Mouse (Mus musculus) spleen, postnatal 4 days (tissue): ENCODE data around the gene Tanc1.

Source experiments
- DNase-seq, 2 experiments: peaks; one replicate each; pipeline ENCODE4 v3.0.0; 2022; ENCODE audit warnings: low spot score in 2 of 2

Gene Tanc1

GRCm38 (mm10) chr2:59717746-59718294 is 106.0 kb downstream of the Tanc1 start:
- no peak for DNase-seq

DNA sequence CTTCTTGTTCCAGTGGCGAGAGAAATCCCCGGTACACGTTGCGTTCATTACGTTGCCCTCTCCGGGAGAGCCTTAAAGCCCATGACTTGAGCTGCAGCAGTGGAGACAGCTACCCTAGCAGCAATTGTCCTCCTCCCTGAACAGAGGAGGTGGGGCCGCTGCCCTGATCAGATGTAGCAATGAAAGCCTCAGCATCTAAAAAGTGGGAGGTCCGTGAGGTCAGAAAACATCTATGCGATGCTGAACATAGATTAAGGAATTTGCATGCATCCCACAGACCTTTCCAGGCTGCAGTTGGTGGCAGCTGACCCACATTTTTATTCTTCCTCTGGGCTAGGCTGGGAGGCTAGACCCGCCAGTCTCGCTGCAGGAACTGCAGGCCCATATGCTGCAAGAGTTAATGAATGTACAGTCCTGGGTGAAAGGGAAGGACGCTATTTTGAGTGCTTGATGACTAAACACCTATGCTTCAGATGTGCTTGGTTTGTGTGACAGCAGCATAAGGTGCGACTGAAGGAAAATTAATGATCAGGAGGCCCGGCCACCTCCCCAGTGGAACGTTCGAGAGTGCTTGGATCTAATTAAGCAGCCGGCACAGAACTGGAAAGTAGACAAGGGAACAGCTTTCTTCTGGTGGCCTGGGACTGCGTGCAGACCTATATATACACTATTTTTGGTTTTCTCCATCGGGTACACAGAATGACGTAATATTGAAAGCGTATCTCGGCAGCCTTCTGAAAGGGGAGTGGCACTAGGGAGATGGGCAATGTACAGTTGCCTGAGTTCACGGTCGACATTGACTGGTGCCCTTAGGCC is 107.0 kb downstream of the Tanc1 start:
- DNase-seq: no peak

- DNase-seq: no peak
Observed at GRCm38 (mm10) chr2:59719831-59720230, 108.0 kb downstream of the Tanc1 start.

DNA sequence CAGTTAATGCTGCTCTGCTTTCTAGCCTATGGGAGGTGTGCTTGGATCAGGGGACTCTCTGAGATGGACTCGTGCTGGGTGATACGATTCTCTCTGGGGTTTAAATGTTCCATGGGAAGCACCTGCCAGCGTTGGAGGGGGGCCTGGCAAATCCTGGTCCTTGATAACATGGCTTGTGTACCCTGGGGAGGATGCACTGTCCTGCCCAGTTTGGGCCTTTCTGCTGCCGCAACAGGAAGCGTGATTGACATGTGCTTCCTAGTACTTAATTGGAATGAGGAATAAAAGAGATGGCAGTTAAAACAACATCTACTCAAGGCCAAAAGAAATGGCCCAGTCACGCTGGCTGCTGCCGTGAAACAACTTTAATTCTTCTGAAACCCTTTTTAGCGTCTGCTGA is 109.3 kb downstream of the Tanc1 start:
- DNase-seq: no peak

GRCm38 (mm10) chr2:59721758-59722157 is 109.9 kb downstream of the Tanc1 start:
- DNase-seq: no peak

GRCm38 (mm10) chr2:59723311-59723710 is 111.5 kb downstream of the Tanc1 start:
- no peak for DNase-seq

DNA sequence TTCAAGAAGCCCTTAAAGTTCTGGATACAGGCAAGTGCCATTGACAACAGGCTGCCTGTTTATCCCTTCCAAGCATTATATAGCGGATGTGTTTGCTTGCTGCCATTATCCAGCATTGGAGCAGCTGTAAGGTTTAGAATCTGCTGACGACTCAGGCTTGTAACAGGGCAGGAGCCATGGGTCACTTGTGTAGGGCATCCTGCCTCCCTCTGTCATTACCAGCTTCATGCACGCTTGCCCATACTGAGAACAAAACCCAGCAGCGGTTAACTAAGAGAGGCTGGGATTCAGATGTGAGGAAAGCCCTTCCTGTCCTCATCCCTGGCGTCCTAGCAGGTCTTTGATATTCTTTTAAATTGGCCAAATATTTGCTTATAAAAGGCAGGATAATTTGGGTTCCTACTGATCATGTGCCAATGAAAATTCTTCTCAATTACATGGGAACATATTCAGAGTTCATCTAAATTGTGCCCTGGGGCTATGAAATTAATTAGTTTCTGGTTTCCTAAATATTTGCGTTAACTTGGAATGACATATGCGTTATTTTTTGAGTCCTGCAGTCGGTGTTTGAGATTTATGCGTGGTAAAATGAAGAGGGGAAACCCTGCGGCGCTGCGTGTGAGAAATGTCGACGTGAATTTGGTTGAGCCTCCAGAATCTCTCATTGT is 113.8 kb downstream of the Tanc1 start:
- no peak for DNase-seq

DNA sequence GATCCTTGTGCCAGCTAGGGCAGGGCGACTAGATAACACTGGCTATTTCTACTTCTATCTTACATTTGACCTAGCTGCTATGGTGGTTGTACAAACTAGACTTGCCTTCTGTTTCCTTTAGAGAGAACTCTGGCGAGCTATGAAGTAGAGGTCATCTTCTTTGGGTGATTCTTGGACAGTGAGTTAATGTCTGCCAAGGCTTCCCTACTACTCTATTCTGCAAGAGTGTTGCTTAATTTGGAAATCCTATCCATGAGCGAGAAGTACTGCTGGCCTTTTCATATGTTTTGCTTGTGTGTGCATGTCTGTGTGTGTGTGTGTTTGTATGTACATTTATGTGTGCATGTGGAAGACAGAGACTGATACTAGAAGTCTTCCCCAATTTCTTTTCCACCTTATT is 120.0 kb downstream of the Tanc1 start:
- DNase-seq: no peak

GRCm38 (mm10) chr2:59733410-59733809 is 121.6 kb downstream of the Tanc1 start:
- DNase-seq: no peak

DNA sequence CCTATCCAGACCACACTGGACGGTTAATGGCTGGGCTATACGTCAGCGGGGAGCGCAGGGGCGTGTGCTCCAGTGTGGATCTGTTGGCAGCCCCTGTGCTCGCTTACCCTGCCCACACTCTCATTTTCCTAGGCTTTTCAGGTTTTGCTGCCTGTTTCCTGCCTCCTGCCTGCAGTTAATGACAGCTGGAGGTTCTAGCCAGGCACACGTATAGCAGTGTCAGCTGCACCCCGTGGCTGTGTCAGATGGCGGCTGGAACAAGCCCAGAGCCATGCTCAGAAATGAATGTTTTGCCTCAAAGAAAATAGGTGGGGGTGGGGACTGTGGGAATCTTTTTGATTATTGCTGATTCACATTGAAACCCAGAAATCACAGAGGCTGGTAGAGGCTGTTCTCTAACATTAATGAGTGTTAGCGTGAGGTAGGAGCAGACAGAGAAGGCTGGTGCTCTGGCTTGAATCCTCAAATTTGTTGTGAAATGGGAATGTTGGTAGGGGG is 124.6 kb downstream of the Tanc1 start:
- DNase-seq: no peak

DNA sequence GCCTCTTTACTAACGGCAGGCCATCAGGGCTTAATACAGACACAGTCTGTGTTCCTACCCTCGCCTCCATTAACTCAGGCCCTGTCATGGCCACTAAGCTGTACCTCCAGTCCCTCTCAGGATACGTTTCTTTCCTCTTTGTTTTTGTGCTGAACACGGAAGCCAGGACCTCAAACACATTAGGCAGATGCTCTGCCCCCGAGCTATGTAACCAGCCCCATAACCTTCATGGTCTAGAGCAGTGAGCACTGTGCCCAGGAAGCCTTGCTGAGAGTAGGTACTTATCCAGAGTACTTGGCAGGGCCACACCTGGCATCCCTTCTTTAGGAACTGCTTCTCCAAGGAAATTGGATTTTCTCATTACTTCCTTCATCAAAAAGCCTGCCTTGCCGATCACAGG is 125.5 kb downstream of the Tanc1 start:
- no peak for DNase-seq

DNA sequence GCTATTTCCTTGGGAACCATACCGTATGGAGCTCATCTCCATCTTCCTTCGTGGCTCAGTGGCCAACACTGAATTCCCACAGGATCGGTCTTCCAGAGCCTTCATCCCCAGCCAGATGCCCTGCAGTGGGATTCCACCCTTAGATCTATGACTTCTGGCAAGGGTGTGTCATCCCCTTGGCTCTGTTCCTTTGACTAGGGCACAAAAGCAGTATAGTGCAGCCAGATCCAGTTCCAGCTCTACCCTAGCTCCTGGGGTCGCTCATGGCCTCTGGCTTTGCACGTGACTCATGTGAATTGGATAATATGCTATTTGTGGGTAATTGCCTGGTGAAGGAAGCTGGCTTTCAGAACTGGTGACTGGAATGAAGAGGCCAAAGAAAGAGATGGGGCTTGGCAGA is 126.5 kb downstream of the Tanc1 start:
- DNase-seq: no peak

GRCm38 (mm10) chr2:59739036-59739435 is 127.2 kb downstream of the Tanc1 start:
- no peak for DNase-seq

DNA sequence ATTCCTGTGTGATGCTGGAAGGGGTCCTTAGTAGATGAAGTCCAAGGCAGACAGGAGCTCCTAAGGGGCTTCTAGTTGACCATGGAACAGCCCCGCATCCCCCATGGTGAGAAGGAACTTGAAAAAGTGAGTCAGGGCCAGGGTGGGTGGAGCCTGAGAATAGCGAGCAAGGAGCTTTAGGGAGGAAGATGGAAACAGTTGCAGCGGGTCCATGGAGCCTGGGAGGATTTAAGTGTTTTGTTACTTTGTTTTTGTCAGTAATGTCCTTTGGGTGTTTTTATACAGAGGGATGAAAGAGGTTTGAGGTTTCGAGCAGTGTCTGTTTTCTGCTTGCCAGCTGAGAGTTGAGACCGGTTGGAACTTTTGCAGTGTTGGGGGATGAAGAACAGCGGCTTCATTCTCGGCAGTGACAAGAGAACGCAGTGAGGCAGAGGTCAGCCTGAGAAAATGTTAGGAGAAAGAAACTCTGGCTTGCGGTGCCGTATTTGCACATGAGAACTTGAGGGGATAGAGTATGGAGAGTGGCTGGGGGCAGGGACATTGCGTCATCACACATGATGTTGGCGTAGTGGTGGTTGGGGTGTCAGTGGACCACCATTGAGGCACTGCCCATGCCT is 130.8 kb downstream of the Tanc1 start:
- DNase-seq: no peak

- DNase-seq: peak in 1 of 2 experiments; percentile 74
Observed at GRCm38 (mm10) chr2:59745428-59745827, 133.6 kb downstream of the Tanc1 start.

- no peak for DNase-seq
Observed at GRCm38 (mm10) chr2:59746070-59746469, 134.2 kb downstream of the Tanc1 start.

- DNase-seq: no peak
Observed at GRCm38 (mm10) chr2:59747757-59748156, 135.9 kb downstream of the Tanc1 start.

GRCm38 (mm10) chr2:59749371-59749770 is 137.5 kb downstream of the Tanc1 start:
- DNase-seq: no peak

DNA sequence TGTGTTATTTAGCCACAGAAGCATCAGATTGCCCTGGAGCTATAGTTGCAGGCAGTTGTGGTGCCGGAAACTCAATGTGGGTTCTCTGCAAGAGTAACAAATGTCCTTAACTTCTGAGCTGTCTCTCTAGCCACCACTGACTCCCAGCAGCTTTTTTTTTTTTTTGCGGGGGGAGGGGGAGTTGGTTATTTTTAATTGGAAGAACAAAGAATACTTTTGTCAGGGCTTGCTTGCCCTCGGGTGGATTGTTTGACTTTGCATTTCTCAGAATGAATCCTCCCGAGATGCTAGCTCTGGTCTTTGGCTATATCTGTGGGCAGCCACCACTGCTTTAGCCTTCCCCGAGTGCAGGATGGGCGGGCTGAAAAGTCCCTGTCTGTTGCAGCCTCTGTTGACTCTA is 139.3 kb downstream of the Tanc1 start:
- DNase-seq: no peak

GRCm38 (mm10) chr2:59752148-59752547 is 140.3 kb downstream of the Tanc1 start:
- no peak for DNase-seq

- no peak for DNase-seq
Observed at GRCm38 (mm10) chr2:59752766-59753165, 140.9 kb downstream of the Tanc1 start.

DNA sequence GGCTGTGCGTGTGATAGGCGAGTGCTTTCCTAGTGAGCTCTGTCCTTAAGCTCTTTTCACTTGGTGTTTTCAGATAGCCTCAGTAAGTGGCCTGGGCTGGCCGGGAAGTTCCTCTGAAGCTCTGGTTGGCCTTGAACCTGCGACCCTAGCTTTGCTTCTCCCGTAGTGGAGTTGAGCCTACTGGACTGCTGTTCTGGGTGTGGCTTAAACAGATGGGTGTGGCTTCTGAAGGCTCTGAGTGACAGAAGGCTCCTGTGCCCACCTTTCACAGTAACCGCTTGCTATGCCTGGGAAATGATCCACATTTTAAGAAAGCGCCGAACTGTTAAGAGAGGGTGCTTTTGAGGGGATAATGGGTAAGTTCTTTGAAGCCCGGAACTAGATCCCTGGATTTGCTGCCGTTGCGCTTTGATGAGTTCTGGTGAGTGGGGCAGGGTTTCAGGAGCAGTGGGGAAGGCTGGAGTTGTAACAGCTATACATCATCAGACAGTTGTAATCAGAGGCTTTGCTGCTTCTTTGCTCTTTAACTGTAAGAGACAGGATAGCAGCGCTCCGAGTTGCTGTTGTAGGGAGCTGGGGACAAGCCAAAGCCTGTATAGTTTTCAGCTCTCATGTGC is 144.4 kb downstream of the Tanc1 start:
- DNase-seq: no peak
